Mouse (Mus musculus) hindbrain, embryonic 15.5 days (tissue): ENCODE data around the gene Teddm3. TPM values are rescaled to one million over a fixed set of nuclear protein-coding genes. Genes with fewer than 3 reads are reported as not detected.
"Not testable (repeated sequence)": the region's sequence is repeated elsewhere in the genome, so short reads cannot be mapped to it uniquely, and the experiment has no call there.

ENCODE experiments used
- ATAC-seq: fragments of 200-750 bp; cut with Nextera tagmentation; 2 replicates; pipeline ENCODE4 v1.8.0; 2017; ENCODE audit warnings: low read depth, moderate number of reproducible peaks, moderate TSS enrichment; ENCODE audit not compliant: low FRiP score
- H3K27ac ChIP-seq: fragments of 300-500 bp; sonication (generic); replicated peaks from 2 replicates; pipeline ENCODE4 v1.5.1; 2015; ENCODE audit warnings: mild to moderate bottlenecking, inconsistent platforms
- H3K27me3 ChIP-seq: fragments of 300-500 bp; sonication (generic); 2 replicates; pipeline ENCODE4 v1.6.1; 2015; ENCODE audit warnings: control low read depth, inconsistent platforms
- H3K36me3 ChIP-seq: fragments of 300-500 bp; sonication (generic); 2 replicates; pipeline ENCODE4 v1.6.1; 2015; ENCODE audit warnings: control low read depth, inconsistent platforms
- H3K4me1 ChIP-seq: fragments of 300-500 bp; sonication (generic); replicated peaks from 2 replicates; pipeline ENCODE4 v1.6.1; 2015; ENCODE audit warnings: control low read depth, inconsistent platforms
- H3K4me2 ChIP-seq: fragments of 300-500 bp; sonication (generic); 2 replicates; pipeline ENCODE4 v1.6.1; 2015; ENCODE audit warnings: moderate library complexity, mild to moderate bottlenecking, inconsistent platforms
- H3K4me3 ChIP-seq: fragments of 300-500 bp; sonication (generic); 2 replicates; pipeline ENCODE4 v1.5.1; 2015; ENCODE audit warnings: mild to moderate bottlenecking, inconsistent platforms
- H3K9ac ChIP-seq: fragments of 300-500 bp; sonication (generic); 2 replicates; pipeline ENCODE4 v1.6.1; 2015; ENCODE audit warnings: inconsistent platforms
- H3K9me3 ChIP-seq: fragments of 300-500 bp; sonication (generic); 2 replicates; pipeline ENCODE4 v1.6.1; 2016; ENCODE audit warnings: control low read depth, inconsistent platforms
- WGBS: fragments of 180-500 bp; shearing (Covaris S2); methylation state at CpG from one replicate; pipeline ENCODE4 v1.1.7; 2015; 5-methylcytosine and 5-hydroxymethylcytosine counted together
- polyA plus RNA-seq: library from polyadenylated mRNA; unstranded; fragments of >200 nt; fragmentation: Nextera tagmentation; extraction: Ambion mirVana; gene quantifications from 2 replicates; pipeline ENCODE4 v1.2.1, GENCODE M21; 2015

Gene Teddm3
- polyA plus RNA-seq, 1 experiment from 2014 or later = 0.58 TPM

- Histone ChIP-seq H3K9me3 (no peaks in the 10 kb centered on the region), H3K27me3 (no peaks in the 10 kb centered on the region), H3K4me3 (no peak overlapping the region), H3K27ac (no peak overlapping the region), H3K4me1 (no peaks in the 10 kb centered on the region), H3K36me3 (no peaks in the 10 kb centered on the region), H3K4me2 (no peak overlapping the region), H3K9ac (no peak overlapping the region)
- 71% methylated on average over 1 of the region's 1 CpGs for WGBS
- no peak for ATAC-seq
Observed at GRCm38 (mm10) chr16:21136312-21137083, 17.3 kb downstream of the Teddm3 start.

- H3K27me3 ChIP-seq, H3K9ac ChIP-seq, H3K4me1 ChIP-seq, H3K36me3 ChIP-seq, H3K9me3 ChIP-seq, H3K27ac ChIP-seq, ATAC-seq, H3K4me2 ChIP-seq, H3K4me3 ChIP-seq: not testable (repeated sequence)
- 85% methylated on average over 3 of the region's 3 CpGs for WGBS
Observed at GRCm38 (mm10) chr16:21127666-21128065, 26.1 kb downstream of the Teddm3 start.

- H3K9ac ChIP-seq, H3K9me3 ChIP-seq, H3K36me3 ChIP-seq, H3K4me3 ChIP-seq, ATAC-seq, H3K4me2 ChIP-seq, H3K27ac ChIP-seq, H3K27me3 ChIP-seq, H3K4me1 ChIP-seq: not testable (repeated sequence)
- 82% methylated on average over 2 of the region's 2 CpGs for WGBS
Observed at GRCm38 (mm10) chr16:21122776-21123175, 31.0 kb downstream of the Teddm3 start.

GRCm38 (mm10) chr16:21116078-21116477, 37.7 kb downstream of the Teddm3 start:
- 80% methylated on average over 5 of the region's 5 CpGs for WGBS
- Histone ChIP-seq H3K4me3 (no peak overlapping the region), H3K36me3 (no peaks in the 10 kb centered on the region), H3K27me3 (no peaks in the 10 kb centered on the region), H3K9ac (no peak overlapping the region), H3K4me2 (no peak overlapping the region), H3K27ac (no peak overlapping the region), H3K9me3 (no peaks in the 10 kb centered on the region), H3K4me1 (no peaks in the 10 kb centered on the region)
- ATAC-seq = no peak

- Histone ChIP-seq H3K27ac (no peak overlapping the region), H3K9me3 (no peaks in the 10 kb centered on the region), H3K27me3 (no peaks in the 10 kb centered on the region), H3K4me2 (no peak overlapping the region), H3K36me3 (no peaks in the 10 kb centered on the region), H3K4me1 (no peaks in the 10 kb centered on the region), H3K9ac (no peak overlapping the region), H3K4me3 (no peak overlapping the region)
- WGBS = 94% methylated on average over 1 of the region's 1 CpGs
- no peak for ATAC-seq
Observed at GRCm38 (mm10) chr16:21109473-21109872, 44.3 kb downstream of the Teddm3 start.

Other genes with a start within 250 kb of the Teddm3 start
- gene Ephb3, start 50.8 kb upstream of the Teddm3 start, polyA plus RNA-seq = 12.2 and 12.9 TPM in 2 replicates